Mouse (Mus musculus) liver, postnatal 0 days (tissue): ENCODE results near the gene Pik3cd.

Experiments used
- CTCF ChIP-seq: sonication (generic); IDR thresholded peaks from 2 replicates; pipeline ENCODE4 v1.5.1; 2016; ENCODE audit warnings: antibody characterized with exemption, low read depth
- EP300 ChIP-seq: IDR thresholded peaks from 2 replicates; pipeline ENCODE4 v1.6.1; 2016; ENCODE audit warnings: antibody characterized with exemption, low read depth, mild to moderate bottlenecking

- TF ChIP-seq CTCF (no peak), EP300 (no peak)
These were observed 75.6 kb downstream of the Pik3cd start for GRCm38 (mm10) chr4:149626809-149627208.
